In the genomic region with DNA sequence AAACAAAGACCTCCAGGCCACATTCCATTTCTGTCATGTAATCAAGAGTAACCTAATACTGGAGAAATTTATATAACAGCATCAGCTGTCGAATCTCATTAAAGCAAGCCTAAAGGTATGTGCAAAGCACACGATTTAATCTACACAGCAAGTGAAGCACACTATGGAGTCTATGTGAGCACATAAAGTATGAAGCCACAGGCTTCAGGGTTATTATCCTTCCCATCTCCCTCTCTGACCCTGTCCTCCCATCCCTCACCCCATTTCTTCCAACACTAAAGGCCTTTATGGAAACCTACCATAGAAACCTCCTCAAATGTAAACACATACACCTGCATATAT, we compare ENCODE assay signal across 8 mouse cellular contexts. TPM values are rescaled to one million over a fixed set of nuclear protein-coding genes. Genes with fewer than 3 reads are reported as not detected.
A peak's percentile ranks its signal among the peaks of the same experiment; 100 is the strongest.
DNase-seq lines count a peak whose midpoint lies in the region; ATAC-seq and TF ChIP-seq lines count a peak whose summit lies in the region.
"Had no signal": no experiment of that assay in that cellular context is flagged by ENCODE, and none has a peak within 500 bp of the region (broad histone marks: within the 10 kb centered on the region; RNA-seq: fewer than 3 reads in every experiment).

No protein-coding gene starts in this region.

- H3K9ac ChIP-seq in forebrain, embryonic 11.5 days (ENCODE audit: low read length): no peak overlapping the region; the same call in 1 of the 2 replicates
- H3K9ac ChIP-seq in hindbrain, embryonic 15.5 days: no peak overlapping the region
- no peak overlapping the region for H3K9ac ChIP-seq in neural tube, embryonic 13.5 days

- WGBS in forebrain, embryonic 11.5 days: 26% methylated on average over 2 of the region's 2 CpGs
- 6% methylated on average over 2 of the region's 2 CpGs for WGBS in hindbrain, embryonic 15.5 days
- WGBS in neural tube, embryonic 13.5 days: 36% methylated on average over 2 of the region's 2 CpGs

- H3K36me3 ChIP-seq in forebrain, embryonic 11.5 days (ENCODE audit: control insufficient read depth, insufficient read depth, low read length): no peaks in the 10 kb centered on the region
- no peaks in the 10 kb centered on the region for H3K36me3 ChIP-seq in hindbrain, embryonic 15.5 days
- H3K36me3 ChIP-seq in neural tube, embryonic 13.5 days: peaks cover under 1% of the 10 kb centered on the region; the same call in 1 of the 2 replicates

- H3K4me1 ChIP-seq in forebrain, embryonic 11.5 days (replicated peaks; ENCODE audit: control insufficient read depth, insufficient read depth, low read length): peaks cover 14% of the 10 kb centered on the region
- peaks cover 28% of the 10 kb centered on the region for H3K4me1 ChIP-seq in hindbrain, embryonic 15.5 days (replicated peaks)
- peaks cover 24% of the 10 kb centered on the region for H3K4me1 ChIP-seq in neural tube, embryonic 13.5 days (replicated peaks)

- H3K27ac ChIP-seq in layer of hippocampus, adult 2 months: peak overlapping the region; percentile 82
- peak overlapping the region; percentile 71 for H3K27ac ChIP-seq in forebrain, embryonic 11.5 days (ENCODE audit: low read depth, low read length)
- H3K27ac ChIP-seq in hindbrain, embryonic 15.5 days (replicated peaks): peak overlapping the region; percentile 47
- H3K27ac ChIP-seq in neural tube, embryonic 13.5 days (replicated peaks): peak overlapping the region; percentile 81

- H3K4me2 ChIP-seq in forebrain, embryonic 11.5 days (ENCODE audit: low read depth, low read length, severe bottlenecking): no peak overlapping the region; the same call in 1 of the 2 replicates
- H3K4me2 ChIP-seq in hindbrain, embryonic 15.5 days: no peak overlapping the region
- no peak overlapping the region for H3K4me2 ChIP-seq in neural tube, embryonic 13.5 days
- H3K4me2 ChIP-seq: liver, embryonic 11.5 days had no signal

- no peak for ATAC-seq in forebrain, embryonic 11.5 days (replicated peaks; ENCODE audit: low FRiP score)
- peak; percentile 61; the same call in 1 of the 2 replicates for ATAC-seq in hindbrain, embryonic 15.5 days (ENCODE audit: low FRiP score, low read depth)
- ATAC-seq in neural tube, embryonic 13.5 days (ENCODE audit: low read depth): peak; percentile 68
- ATAC-seq in megakaryocyte progenitor cell, adult 5-6 weeks (replicated peaks; ENCODE audit: poor library complexity): no peak

- H3K4me3 ChIP-seq in layer of hippocampus, adult 2 months: no peak overlapping the region
- H3K4me3 ChIP-seq in forebrain, embryonic 11.5 days (ENCODE audit: low read depth, low read length): no peak overlapping the region
- no peak overlapping the region for H3K4me3 ChIP-seq in hindbrain, embryonic 15.5 days
- H3K4me3 ChIP-seq in neural tube, embryonic 13.5 days: no peak overlapping the region

- no peak for TF ChIP-seq CTCF in layer of hippocampus, adult 2 months (conservative IDR thresholded peaks at IDR 0.05)

- H3K9me3 ChIP-seq in forebrain, embryonic 11.5 days (ENCODE audit: control insufficient read depth, low read length): no peaks in the 10 kb centered on the region
- H3K9me3 ChIP-seq in hindbrain, embryonic 15.5 days: no peaks in the 10 kb centered on the region
- H3K9me3 ChIP-seq in neural tube, embryonic 13.5 days: no peaks in the 10 kb centered on the region

- H3K27me3 ChIP-seq in forebrain, embryonic 11.5 days (ENCODE audit: control insufficient read depth, insufficient read depth, low read length): no peaks in the 10 kb centered on the region
- H3K27me3 ChIP-seq in hindbrain, embryonic 15.5 days: no peaks in the 10 kb centered on the region
- H3K27me3 ChIP-seq in neural tube, embryonic 13.5 days: no peaks in the 10 kb centered on the region

- DNase-seq in layer of hippocampus, adult 2 months (ENCODE audit: low spot score in 2 of 2): no peak
- no peak for DNase-seq in layer of hippocampus, adult 11-12 months (ENCODE audit: low spot score)
- no peak for DNase-seq in forebrain, embryonic 11.5 days (ENCODE audit: low spot score)
- no peak for DNase-seq in gastrocnemius, postnatal 4 days (ENCODE audit: low spot score in 2 of 2)

RNA-seq across cellular contexts. Expression of a gene that starts 37.0 kb away (rescaled TPM):
- total RNA-seq in layer of hippocampus, adult 2 months (2021): 10 to 100 TPM; 24.8 to 28.4 TPM
- 44.8 and 48.0 TPM in 2 replicates for polyA plus RNA-seq in forebrain, embryonic 11.5 days (2014; fragmentation: Nextera tagmentation; extraction: Ambion mirVana)
- 31.0 and 31.2 TPM in 2 replicates for polyA plus RNA-seq in hindbrain, embryonic 15.5 days (2015; fragmentation: Nextera tagmentation; extraction: Ambion mirVana)
- 28.4 and 30.5 TPM in 2 replicates for polyA plus RNA-seq in neural tube, embryonic 13.5 days (2015; fragmentation: Nextera tagmentation; extraction: Ambion mirVana)
- total RNA-seq in megakaryocyte progenitor cell, adult 5-6 weeks (2015): 14.0 and 16.8 TPM in 2 replicates
- 12.3 and 19.0 TPM in 2 replicates for total RNA-seq in megakaryocyte progenitor cell, adult 5-6 weeks (2017)
- total RNA-seq in gastrocnemius, postnatal 4 days (2021): 10 to 100 TPM; 32.6 to 32.7 TPM

Comparison
In these comparisons a context has a peak if more than half of its experiments do, and no peak if none do; other contexts are left out.
1. ATAC-seq: peak in hindbrain, embryonic 15.5 days (single experiment) and neural tube, embryonic 13.5 days (single experiment); none in forebrain, embryonic 11.5 days (single experiment) and megakaryocyte progenitor cell, adult 5-6 weeks (single experiment).
2. Peak in every context shown above with its lines, with median percentiles within 50 percentile points of each other: H3K27ac ChIP-seq.